Mouse (Mus musculus): ENCODE data around the gene Parp14. TPM values are rescaled to one million over a fixed set of nuclear protein-coding genes. Genes with fewer than 3 reads are reported as not detected.

Gene Parp14
- polyA plus RNA-seq, 1 experiment from 2014 or later: 0.66 TPM

DNA sequence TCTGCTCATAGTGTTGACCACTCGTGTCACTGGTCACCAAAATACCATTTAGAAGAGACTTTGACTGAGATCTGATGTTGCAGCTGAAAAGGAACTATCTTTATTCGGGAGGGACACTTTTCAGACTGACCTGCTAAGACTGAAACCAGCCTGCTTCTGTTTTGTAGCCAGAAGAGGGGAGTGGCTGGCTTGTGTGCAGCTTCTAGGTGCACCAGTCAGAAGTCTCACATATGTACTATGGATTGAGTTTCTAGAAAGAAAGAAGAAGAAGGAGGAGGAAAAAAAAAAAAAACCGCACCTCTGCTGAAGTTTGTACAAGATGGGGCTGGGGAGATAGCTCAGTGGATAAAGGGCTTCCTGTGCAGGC, 88.2 kb downstream of the Parp14 start:
- Histone ChIP-seq H3K4me1 (replicated peaks; ENCODE audit: control insufficient read depth, insufficient read depth, low read length) (no peaks in the 10 kb centered on the region), H3K4me3 (replicated peaks; ENCODE audit: low read length) (no peak overlapping the region), H3K27ac (no peak overlapping the region), H3K9me3 (ENCODE audit: control insufficient read depth, low read length) (no peaks in the 10 kb centered on the region), H3K36me3 (replicated peaks; ENCODE audit: control insufficient read depth, insufficient read depth) (peaks cover under 1% of the 10 kb centered on the region; the same call in 1 of the 2 replicates), H3K27me3 (ENCODE audit: control insufficient read depth, insufficient read depth, low read length) (no peaks in the 10 kb centered on the region), H3K4me2 (replicated peaks) (no peak overlapping the region), H3K9ac (no peak overlapping the region)
- DNase-seq (ENCODE audit: low spot score) (no peak), ATAC-seq (ENCODE audit: low FRiP score) (no peak)
- WGBS: 89% methylated on average over 3 of the region's 3 CpGs

Other genes starting within 250 kb of the Parp14 start
- gene Dirc2, start 102.2 kb downstream of the Parp14 start, polyA plus RNA-seq (2014; fragmentation: Nextera tagmentation; extraction: Ambion mirVana): 44.9 and 56.2 TPM in 2 replicates
- 15.1 and 17.3 TPM in 2 replicates for gene Hspbap1, start 101.2 kb downstream of the Parp14 start, polyA plus RNA-seq (2014; fragmentation: Nextera tagmentation; extraction: Ambion mirVana)
- 2.2 and 2.6 TPM in 2 replicates for gene Parp9, start 66.9 kb upstream of the Parp14 start, polyA plus RNA-seq (2014; fragmentation: Nextera tagmentation; extraction: Ambion mirVana)
- gene Dtx3l, start 67.6 kb upstream of the Parp14 start, polyA plus RNA-seq (2014; fragmentation: Nextera tagmentation; extraction: Ambion mirVana): 1.2 and 1.7 TPM in 2 replicates
- 90.4 and 105 TPM in 2 replicates for gene Kpna1, start 107.2 kb upstream of the Parp14 start, polyA plus RNA-seq (2014; fragmentation: Nextera tagmentation; extraction: Ambion mirVana)
- gene Wdr5b, start 169.6 kb upstream of the Parp14 start, polyA plus RNA-seq (2014; fragmentation: Nextera tagmentation; extraction: Ambion mirVana): 12.9 and 13.7 TPM in 2 replicates
- gene Fam162a, start 200.1 kb upstream of the Parp14 start, polyA plus RNA-seq (2014; fragmentation: Nextera tagmentation; extraction: Ambion mirVana): 129 and 139 TPM in 2 replicates
- gene Ccdc58, start 200.1 kb upstream of the Parp14 start, polyA plus RNA-seq (2014; fragmentation: Nextera tagmentation; extraction: Ambion mirVana): 25.8 and 26.8 TPM in 2 replicates